Mouse (Mus musculus) neural tube, embryonic 14.5 days (tissue): ENCODE data around the gene Wnk2. TPM values are rescaled to one million over a fixed set of nuclear protein-coding genes. Genes with fewer than 3 reads are reported as not detected.

Source experiments
- ATAC-seq: fragments of 200-750 bp; cut with Nextera tagmentation; 2 replicates; pipeline ENCODE4 v1.8.0; 2017; ENCODE audit warnings: low read depth, mild to moderate bottlenecking, moderate TSS enrichment, moderate library complexity
- H3K27ac ChIP-seq: fragments of 300-500 bp; sonication (generic); 2 replicates; pipeline ENCODE4 v1.5.1; 2014; ENCODE audit warnings: low read depth, mild to moderate bottlenecking, control low read depth, low read length, moderate library complexity, mixed read lengths
- H3K27me3 ChIP-seq: fragments of 300-500 bp; sonication (generic); 2 replicates; pipeline ENCODE4 v1.6.1; 2014; ENCODE audit warnings: low read length; ENCODE audit not compliant: control insufficient read depth, insufficient read depth
- H3K36me3 ChIP-seq: fragments of 300-500 bp; sonication (generic); 2 replicates; pipeline ENCODE4 v1.6.1; 2014; ENCODE audit warnings: low read length, mixed read lengths; ENCODE audit not compliant: control insufficient read depth, insufficient read depth
- H3K4me1 ChIP-seq: fragments of 300-500 bp; sonication (generic); 2 replicates; pipeline ENCODE4 v1.6.1; 2014; ENCODE audit warnings: low read length; ENCODE audit not compliant: control insufficient read depth, insufficient read depth
- H3K4me2 ChIP-seq: fragments of 300-500 bp; sonication (generic); 2 replicates; pipeline ENCODE4 v1.6.1; 2014; ENCODE audit warnings: mild to moderate bottlenecking, low read depth, low read length, control low read depth
- H3K4me3 ChIP-seq: fragments of 300-500 bp; sonication (generic); 2 replicates; pipeline ENCODE4 v1.5.1; 2014; ENCODE audit warnings: low read depth, low read length, control low read depth, mixed read lengths
- H3K9ac ChIP-seq: fragments of 300-500 bp; sonication (generic); replicated peaks from 2 replicates; pipeline ENCODE4 v1.6.1; 2014; ENCODE audit warnings: low read depth, mild to moderate bottlenecking, control low read depth, low read length, mixed read lengths
- H3K9me3 ChIP-seq: fragments of 300-500 bp; sonication (generic); 2 replicates; pipeline ENCODE4 v1.6.1; 2016; ENCODE audit warnings: low read length; ENCODE audit not compliant: control insufficient read depth
- whole genome bisulfite sequencing: fragments of 180-500 bp; shearing (Covaris S2); extraction: QIAGEN DNeasy Blood & Tissue Kit; methylation state at CpG from one replicate; pipeline ENCODE4 v1.1.7; 2014; 5-methylcytosine and 5-hydroxymethylcytosine counted together
- polyA plus RNA-seq: library from polyadenylated mRNA; unstranded; fragments of >200 nt; fragmentation: Nextera tagmentation; extraction: Ambion mirVana; gene quantifications from 2 replicates; pipeline ENCODE4 v1.2.1, GENCODE M21; 2014

Gene Wnk2
- polyA plus RNA-seq, 1 experiment from 2014 or later, result 33.1 TPM

DNA sequence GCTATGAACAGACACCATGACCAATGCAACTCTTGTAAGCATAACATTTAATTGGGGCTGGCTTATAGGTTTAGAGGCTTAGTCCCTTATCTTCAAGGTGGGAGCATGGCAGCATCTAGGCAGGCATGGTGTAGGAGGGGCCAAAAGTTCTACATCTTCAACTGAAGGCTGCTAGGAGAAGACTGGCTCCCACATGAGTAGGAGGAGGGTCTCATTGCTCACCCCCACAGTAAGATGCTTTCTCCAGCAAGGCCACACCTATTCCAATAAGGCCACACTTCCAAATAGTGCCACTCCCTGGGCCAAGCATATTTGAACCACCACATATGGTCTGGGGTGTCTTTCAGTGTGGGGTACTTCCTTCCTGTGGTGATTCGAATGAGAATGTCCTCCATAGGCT is 130.4 kb downstream of the Wnk2 start:
- no peak overlapping the region for H3K9ac ChIP-seq
- H3K4me1 ChIP-seq, result peaks cover 16% of the 10 kb centered on the region

DNA sequence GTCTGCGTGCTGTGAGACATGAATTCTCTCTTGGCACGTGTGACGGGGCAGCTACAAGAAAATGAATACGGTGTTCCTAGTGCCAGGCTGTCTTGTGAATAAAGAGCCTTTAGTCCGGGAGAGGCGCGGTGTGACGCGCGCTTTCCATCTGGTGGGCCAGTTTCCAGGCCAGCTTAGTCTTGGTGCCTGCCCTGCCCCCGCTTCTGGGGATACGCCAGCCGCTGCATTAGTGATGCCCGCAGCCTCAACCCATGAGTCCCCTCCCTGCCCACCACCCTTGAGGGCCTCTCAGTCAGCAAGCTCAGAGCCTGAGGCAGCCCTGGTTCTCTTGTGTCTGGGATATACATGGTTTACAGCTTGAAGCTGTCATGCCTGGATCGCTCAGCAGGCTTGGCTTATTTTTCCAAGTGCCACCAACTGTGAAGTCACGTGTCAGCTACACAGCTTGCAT is 131.5 kb downstream of the Wnk2 start:
- Histone ChIP-seq H3K4me3 (peak overlapping the region; percentile 14; the same call in 1 of the 2 replicates), H3K27ac (peak overlapping the region; percentile 91), H3K36me3 (no peaks in the 10 kb centered on the region), H3K9ac (peak overlapping the region; percentile 42), H3K4me2 (peak overlapping the region; percentile 48), H3K4me1 (peaks cover 16% of the 10 kb centered on the region), H3K27me3 (no peaks in the 10 kb centered on the region), H3K9me3 (no peaks in the 10 kb centered on the region)
- peak; percentile 91 for ATAC-seq
- WGBS, result under 1% methylated on average over 16 of the region's 16 CpGs

More for the DNA sequence above, 130.4 kb downstream of the Wnk2 start:
- 100% methylated on average over 1 of the region's 1 CpGs for WGBS
- Histone ChIP-seq H3K9me3 (no peaks in the 10 kb centered on the region), H3K4me2 (no peak overlapping the region), H3K27me3 (no peaks in the 10 kb centered on the region), H3K4me3 (no peak overlapping the region), H3K27ac (no peak overlapping the region), H3K36me3 (no peaks in the 10 kb centered on the region)
- no peak for ATAC-seq

- WGBS, result 5% methylated on average over 30 of the region's 30 CpGs
Measured at GRCm38 (mm10) chr13:49015366-49016306, 132.2 kb downstream of the Wnk2 start.

DNA sequence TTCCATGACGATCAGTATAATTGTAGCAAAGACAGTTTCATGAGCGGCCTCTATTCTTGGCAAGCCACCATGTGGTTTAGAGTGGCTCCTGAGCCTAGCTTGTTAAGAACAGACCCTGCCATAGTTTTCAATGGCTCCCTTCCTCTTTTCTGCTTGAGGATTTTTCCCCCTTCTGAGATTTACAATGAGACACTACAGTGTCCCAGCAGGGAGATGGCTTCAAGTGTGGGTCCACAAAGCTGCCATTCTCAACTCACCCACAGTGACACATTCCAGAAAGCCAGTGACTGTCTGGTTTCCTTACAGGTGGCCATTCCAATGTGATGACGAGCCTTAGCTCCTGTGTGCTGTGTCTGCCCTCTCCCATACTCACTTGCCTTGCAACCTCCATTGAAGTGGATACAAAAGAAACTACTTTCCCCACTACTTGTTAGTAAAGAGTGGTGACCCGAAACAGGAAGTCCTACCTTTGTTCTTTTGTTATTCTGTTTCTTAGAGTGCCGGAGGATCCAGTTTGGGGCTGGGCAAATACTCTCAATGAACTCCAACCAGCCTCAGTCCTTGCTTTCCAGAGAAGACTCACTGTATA is 134.5 kb downstream of the Wnk2 start:
- H3K27me3 ChIP-seq, result no peaks in the 10 kb centered on the region
- H3K4me2 ChIP-seq, result no peak overlapping the region
- H3K4me1 ChIP-seq, result peaks cover 16% of the 10 kb centered on the region
- WGBS, result 28% methylated on average over 5 of the region's 5 CpGs
- H3K27ac ChIP-seq, result no peak overlapping the region
- no peaks in the 10 kb centered on the region for H3K36me3 ChIP-seq
- H3K9me3 ChIP-seq, result no peaks in the 10 kb centered on the region
- H3K4me3 ChIP-seq, result no peak overlapping the region
- H3K9ac ChIP-seq, result no peak overlapping the region
- no peak for ATAC-seq

More at GRCm38 (mm10) chr13:49015366-49016306, 132.2 kb downstream of the Wnk2 start:
- Histone ChIP-seq H3K4me3 (peak overlapping the region; percentile 14; the same call in 1 of the 2 replicates), H3K27ac (peak overlapping the region; percentile 91), H3K4me1 (peaks cover 16% of the 10 kb centered on the region), H3K36me3 (no peaks in the 10 kb centered on the region), H3K4me2 (peak overlapping the region; percentile 48), H3K9ac (peak overlapping the region; percentile 42), H3K9me3 (no peaks in the 10 kb centered on the region), H3K27me3 (no peaks in the 10 kb centered on the region)
- ATAC-seq, result peak; percentile 29

DNA sequence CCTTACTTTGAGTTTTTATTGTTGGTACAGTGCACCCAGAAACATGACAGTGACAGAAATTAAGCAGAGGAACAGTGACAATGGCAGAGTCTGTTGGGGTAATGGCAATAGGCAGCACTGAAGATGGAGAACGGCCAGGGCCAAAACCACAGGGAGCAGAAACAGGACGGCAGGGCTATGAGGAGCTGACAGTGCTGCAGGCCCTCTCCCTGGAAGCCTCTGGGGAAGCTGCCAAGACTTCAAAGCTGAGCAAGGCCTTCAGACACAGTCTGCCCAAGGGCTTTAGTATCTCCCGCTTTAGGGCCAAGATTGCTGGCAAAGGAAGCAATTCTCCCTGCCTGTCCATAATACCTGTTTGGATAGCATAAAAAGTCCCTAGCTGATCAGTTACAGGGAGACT is 146.1 kb downstream of the Wnk2 start:
- Histone ChIP-seq H3K9me3 (no peaks in the 10 kb centered on the region), H3K9ac (no peak overlapping the region), H3K4me1 (no peaks in the 10 kb centered on the region), H3K27ac (no peak overlapping the region), H3K4me2 (no peak overlapping the region), H3K36me3 (no peaks in the 10 kb centered on the region), H3K4me3 (no peak overlapping the region), H3K27me3 (no peaks in the 10 kb centered on the region)
- no peak for ATAC-seq
- WGBS, result 60% methylated on average over 3 of the region's 3 CpGs

DNA sequence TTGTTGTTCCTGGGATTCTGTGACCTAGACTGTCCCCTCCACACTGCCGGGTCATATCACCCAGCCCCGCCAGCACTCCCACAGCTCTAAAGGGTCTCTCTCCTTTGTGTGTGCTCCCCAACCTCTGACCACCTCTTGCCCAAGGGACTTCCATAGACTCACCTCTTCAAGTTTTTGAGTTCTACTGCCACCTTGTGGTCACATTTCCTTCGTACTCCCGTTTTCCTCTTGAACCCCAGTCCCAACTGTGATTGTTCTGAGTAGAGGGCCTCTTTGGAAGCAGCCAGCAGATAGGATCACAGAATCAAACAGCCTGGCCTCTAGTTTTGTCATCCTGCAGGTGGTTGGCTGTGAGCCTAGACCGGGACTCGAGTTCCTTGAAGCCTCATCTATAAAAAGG is 149.2 kb downstream of the Wnk2 start:
- no peak for ATAC-seq
- WGBS, result 8% methylated on average over 6 of the region's 6 CpGs
- no peak overlapping the region for H3K4me2 ChIP-seq
- no peaks in the 10 kb centered on the region for H3K36me3 ChIP-seq
- H3K9me3 ChIP-seq, result no peaks in the 10 kb centered on the region
- H3K9ac ChIP-seq, result no peak overlapping the region
- H3K27me3 ChIP-seq, result no peaks in the 10 kb centered on the region
- H3K27ac ChIP-seq, result no peak overlapping the region
- H3K4me1 ChIP-seq, result no peaks in the 10 kb centered on the region
- no peak overlapping the region for H3K4me3 ChIP-seq

- Histone ChIP-seq H3K9ac (no peak overlapping the region), H3K4me3 (no peak overlapping the region), H3K4me1 (no peaks in the 10 kb centered on the region), H3K27ac (no peak overlapping the region), H3K9me3 (no peaks in the 10 kb centered on the region), H3K36me3 (no peaks in the 10 kb centered on the region), H3K4me2 (no peak overlapping the region), H3K27me3 (no peaks in the 10 kb centered on the region)
- 87% methylated on average over 4 of the region's 4 CpGs for WGBS
- no peak for ATAC-seq
Measured at GRCm38 (mm10) chr13:48996731-48997130, 151.1 kb downstream of the Wnk2 start.

DNA sequence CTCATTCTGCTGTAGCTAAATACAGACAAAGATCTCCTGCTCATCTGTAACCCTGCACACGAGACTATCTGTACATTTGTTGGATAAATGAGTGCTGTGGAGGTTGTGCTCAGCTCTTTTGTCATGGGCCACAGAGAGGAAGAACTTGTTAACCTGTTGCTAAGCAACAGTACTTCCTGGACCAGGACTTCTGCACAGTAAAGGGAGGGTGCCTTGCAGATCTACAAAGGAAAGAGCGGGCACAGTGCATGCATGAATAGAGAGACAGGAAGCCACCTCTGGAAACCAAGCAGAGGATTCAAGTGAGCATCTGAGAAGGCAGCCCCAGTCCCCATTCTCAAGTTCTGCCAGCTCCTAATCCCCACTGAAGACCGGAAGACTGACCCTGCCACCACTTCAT is 152.9 kb downstream of the Wnk2 start:
- peak; percentile 72; the same call in 1 of the 2 replicates for ATAC-seq
- Histone ChIP-seq H3K27me3 (no peaks in the 10 kb centered on the region), H3K27ac (no peak overlapping the region), H3K9me3 (no peaks in the 10 kb centered on the region), H3K4me3 (no peak overlapping the region), H3K9ac (no peak overlapping the region), H3K4me1 (no peaks in the 10 kb centered on the region), H3K36me3 (no peaks in the 10 kb centered on the region), H3K4me2 (no peak overlapping the region)
- WGBS, result 22% methylated on average over 3 of the region's 3 CpGs

GRCm38 (mm10) chr13:48992914-48993313 is 154.9 kb downstream of the Wnk2 start:
- no peak overlapping the region for H3K27ac ChIP-seq
- ATAC-seq, result no peak
- no peak overlapping the region for H3K4me2 ChIP-seq
- no peaks in the 10 kb centered on the region for H3K9me3 ChIP-seq
- H3K4me3 ChIP-seq, result no peak overlapping the region
- no peak overlapping the region for H3K9ac ChIP-seq
- H3K4me1 ChIP-seq, result no peaks in the 10 kb centered on the region
- no peaks in the 10 kb centered on the region for H3K27me3 ChIP-seq
- no peaks in the 10 kb centered on the region for H3K36me3 ChIP-seq
